Mouse (Mus musculus): ENCODE measurements around the gene A830018L16Rik.
A peak's percentile ranks its signal among the peaks of the same experiment; 100 is the strongest.
"Not testable (repeated sequence)": the region's sequence is repeated elsewhere in the genome, so short reads cannot be mapped to it uniquely, and the experiment has no call there.

The A830018L16Rik gene

GRCm38 (mm10) chr1:11413894-11414556 is at the start of gene A830018L16Rik:
TSS of gene A830018L16Rik (plus strand) at chr1:11414105.
- DNase-seq = peak; percentile 19

GRCm38 (mm10) chr1:11385846-11386245 is 28.1 kb upstream of the A830018L16Rik start:
- DNase-seq = no peak

- DNase-seq = no peak
Observed at GRCm38 (mm10) chr1:11395408-11395807, 18.5 kb upstream of the A830018L16Rik start.

GRCm38 (mm10) chr1:11395996-11396736 is 17.7 kb upstream of the A830018L16Rik start:
- no peak for DNase-seq

GRCm38 (mm10) chr1:11401159-11401558 is 12.7 kb upstream of the A830018L16Rik start:
- DNase-seq = no peak

GRCm38 (mm10) chr1:11405527-11405926 is 8.4 kb upstream of the A830018L16Rik start:
- no peak for DNase-seq

- no peak for DNase-seq
Observed at GRCm38 (mm10) chr1:11406026-11406425, 7.9 kb upstream of the A830018L16Rik start.

GRCm38 (mm10) chr1:11414560-11414959 is 655 bp downstream of the A830018L16Rik start:
- no peak for DNase-seq

GRCm38 (mm10) chr1:11427310-11427709 is 13.4 kb downstream of the A830018L16Rik start:
- no peak for DNase-seq

- DNase-seq = no peak
Observed at GRCm38 (mm10) chr1:11458353-11458752, 44.4 kb downstream of the A830018L16Rik start.

- DNase-seq = no peak
Observed at GRCm38 (mm10) chr1:11466325-11466724, 52.4 kb downstream of the A830018L16Rik start.

GRCm38 (mm10) chr1:11467065-11467643 is 53.2 kb downstream of the A830018L16Rik start:
- DNase-seq = no peak

GRCm38 (mm10) chr1:11492936-11493335 is 79.0 kb downstream of the A830018L16Rik start:
- DNase-seq = no peak

- no peak for DNase-seq
Observed at GRCm38 (mm10) chr1:11501556-11501955, 87.7 kb downstream of the A830018L16Rik start.

GRCm38 (mm10) chr1:11549810-11550209 is 135.9 kb downstream of the A830018L16Rik start:
- not testable (repeated sequence) for DNase-seq

- peak; percentile 17 for DNase-seq
Observed at GRCm38 (mm10) chr1:11565309-11565708, 151.4 kb downstream of the A830018L16Rik start.

- no peak for DNase-seq
Observed at GRCm38 (mm10) chr1:11566730-11567129, 152.8 kb downstream of the A830018L16Rik start.

GRCm38 (mm10) chr1:11567300-11567885 is 153.5 kb downstream of the A830018L16Rik start:
- DNase-seq = no peak

- DNase-seq = no peak
Observed at GRCm38 (mm10) chr1:11570274-11570673, 156.4 kb downstream of the A830018L16Rik start.

- no peak for DNase-seq
Observed at GRCm38 (mm10) chr1:11573462-11573861, 159.6 kb downstream of the A830018L16Rik start.

GRCm38 (mm10) chr1:11580026-11580425 is 166.1 kb downstream of the A830018L16Rik start:
- no peak for DNase-seq

- DNase-seq = no peak
Observed at GRCm38 (mm10) chr1:11588305-11588704, 174.4 kb downstream of the A830018L16Rik start.

- no peak for DNase-seq
Observed at GRCm38 (mm10) chr1:11650137-11650536, 236.2 kb downstream of the A830018L16Rik start.

Data from thymus, postnatal 4 days (tissue).